Mouse (Mus musculus) neutrophil, adult 65 days (primary cell): Measurements from ENCODE around the gene Taf9. TPM values are rescaled to one million over a fixed set of nuclear protein-coding genes. Genes with fewer than 3 reads are reported as not detected.

Source experiments
- total RNA-seq: library from RNA; stranded (reverse); gene quantifications from 2 replicates; pipeline ENCODE4 v1.2.4, GENCODE M21; 2023

Taf9 gene
- total RNA-seq: 13.3 and 19.4 TPM in 2 replicates

DNA sequence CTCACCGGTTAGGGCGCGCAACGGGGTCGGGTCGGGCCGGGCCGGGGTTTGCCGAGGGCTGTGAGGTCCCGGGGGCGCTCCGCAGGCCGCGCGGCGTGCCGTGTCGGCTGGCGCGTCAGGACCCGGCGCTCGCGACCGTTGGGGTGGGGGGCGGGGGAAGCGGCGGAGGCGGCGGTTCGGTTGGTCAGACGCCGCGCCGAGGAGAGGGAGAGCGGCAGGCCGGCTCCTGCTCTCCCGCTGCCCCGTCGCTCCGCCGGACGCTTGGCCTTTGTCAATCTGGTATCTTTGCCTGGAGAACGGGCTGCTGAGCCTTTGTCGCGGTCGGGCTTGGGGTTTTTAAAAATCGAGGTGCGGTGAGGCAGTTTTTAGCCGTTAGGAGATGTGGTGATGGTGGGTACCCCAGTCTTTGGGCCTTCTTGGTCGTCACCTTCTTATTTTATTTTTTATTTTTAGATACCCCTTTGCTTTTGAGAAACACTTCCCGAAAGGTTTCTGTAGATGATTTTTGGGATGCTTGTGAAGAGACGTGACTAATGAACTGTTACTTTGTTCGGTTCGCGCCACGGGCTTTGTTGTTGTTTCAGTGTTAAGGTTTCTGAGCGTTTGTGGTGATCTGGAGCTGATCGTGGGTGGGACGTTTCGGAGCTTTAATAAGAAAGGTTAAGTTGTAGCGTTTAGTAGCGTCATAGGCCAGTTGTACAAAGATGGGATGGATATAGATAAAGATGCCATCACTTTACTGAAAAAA is at the start of gene Taf9:
Gene Taf9 (plus strand): TSS at position 141 of the 748 bp plus-strand sequence.

DNA sequence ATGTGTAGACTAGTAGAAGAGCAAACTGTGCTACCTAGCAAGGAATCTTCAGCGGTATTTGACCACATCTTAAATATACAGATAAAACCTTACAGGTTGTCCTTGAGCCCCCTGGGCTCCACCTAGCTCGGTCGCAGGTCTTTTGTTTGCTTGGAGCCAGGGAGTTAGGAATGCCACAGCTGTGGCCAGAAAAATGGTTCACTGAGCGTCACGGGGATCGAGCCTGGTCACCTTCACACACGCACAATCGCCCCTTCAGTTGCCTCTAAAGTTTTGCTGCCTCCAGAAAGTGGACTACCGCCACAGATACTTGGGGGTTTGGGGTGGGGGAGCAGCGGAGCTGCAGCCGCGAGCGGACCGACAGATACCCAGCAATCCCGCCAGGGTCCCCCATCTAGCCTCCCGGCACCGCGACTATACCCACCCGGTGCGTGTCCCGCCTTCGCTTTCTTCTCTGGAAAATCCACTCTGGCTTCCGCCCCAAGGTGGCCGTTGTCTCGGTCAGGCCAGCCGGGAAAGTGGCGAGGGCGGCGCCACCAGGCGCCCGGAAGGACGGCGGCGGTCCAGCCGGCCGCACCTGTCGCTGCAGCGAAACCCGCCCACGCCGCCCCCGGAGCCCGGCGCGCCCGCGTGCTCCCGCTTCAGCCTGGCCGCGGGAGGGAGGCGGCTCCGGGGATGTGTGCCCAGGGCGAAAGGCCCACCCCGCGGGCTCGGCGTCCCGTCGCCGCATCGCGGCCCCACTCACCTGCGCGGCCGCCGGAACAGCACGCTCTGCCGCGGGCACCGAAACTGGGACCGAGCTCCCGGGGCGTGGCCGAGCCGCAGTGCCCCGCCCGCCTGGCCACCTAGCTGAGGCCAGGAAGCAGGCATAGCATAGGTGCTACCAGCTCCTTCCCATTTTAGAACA is 34.9 kb upstream of the Taf9 start, which contains the start of gene Marveld2:
Gene Marveld2 (minus strand): TSS at position 791 of the 907 bp plus-strand sequence.

DNA sequence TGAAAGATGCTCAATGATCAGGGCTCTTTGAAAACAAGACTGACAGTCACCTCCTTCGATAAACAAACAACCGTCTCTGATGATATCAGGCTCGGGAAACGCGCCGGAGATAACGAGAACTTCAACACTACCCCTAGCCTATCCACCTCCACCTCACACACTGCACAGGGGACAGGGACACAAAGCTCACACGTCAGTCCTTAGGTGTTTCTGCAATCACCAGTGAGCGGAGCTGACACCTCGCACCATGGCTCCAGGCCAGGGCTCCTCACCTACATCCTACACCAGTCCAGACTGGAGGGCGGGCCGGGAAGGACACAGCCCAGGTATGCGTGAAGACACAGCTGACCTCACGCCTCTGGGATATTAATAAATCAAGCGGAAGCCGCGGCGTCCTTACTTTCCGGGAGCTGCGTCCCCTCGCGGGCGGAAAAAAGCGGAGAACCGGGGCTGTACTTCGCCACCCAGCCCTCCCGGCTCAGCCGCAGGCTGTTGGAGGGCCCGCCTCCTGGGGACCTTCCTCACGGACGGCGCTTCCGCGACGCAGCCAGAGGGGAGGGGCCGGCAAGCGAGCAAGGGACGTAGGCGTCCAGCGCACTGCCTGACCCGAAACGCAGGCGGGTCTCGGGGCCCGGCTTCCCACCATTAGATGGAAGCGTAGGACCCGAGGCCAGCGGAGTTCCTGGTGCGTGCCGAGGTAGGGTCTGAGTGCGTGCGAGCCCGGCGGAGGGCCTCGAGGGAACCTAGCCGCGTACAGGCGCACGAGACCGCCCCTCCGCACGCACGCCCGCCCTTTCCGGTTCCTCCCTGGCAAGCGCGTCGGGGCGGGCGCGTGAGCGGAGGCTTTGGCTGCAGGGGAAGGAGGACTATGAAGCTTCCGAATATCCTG is 585 bp upstream of the Taf9 start, which contains the start of the genes Ak6 and Rad17:
Gene Ak6 (plus strand): TSS at position 430 of the 889 bp plus-strand sequence.
Gene Rad17 (minus strand): TSS at position 502 of the 889 bp plus-strand sequence.

DNA sequence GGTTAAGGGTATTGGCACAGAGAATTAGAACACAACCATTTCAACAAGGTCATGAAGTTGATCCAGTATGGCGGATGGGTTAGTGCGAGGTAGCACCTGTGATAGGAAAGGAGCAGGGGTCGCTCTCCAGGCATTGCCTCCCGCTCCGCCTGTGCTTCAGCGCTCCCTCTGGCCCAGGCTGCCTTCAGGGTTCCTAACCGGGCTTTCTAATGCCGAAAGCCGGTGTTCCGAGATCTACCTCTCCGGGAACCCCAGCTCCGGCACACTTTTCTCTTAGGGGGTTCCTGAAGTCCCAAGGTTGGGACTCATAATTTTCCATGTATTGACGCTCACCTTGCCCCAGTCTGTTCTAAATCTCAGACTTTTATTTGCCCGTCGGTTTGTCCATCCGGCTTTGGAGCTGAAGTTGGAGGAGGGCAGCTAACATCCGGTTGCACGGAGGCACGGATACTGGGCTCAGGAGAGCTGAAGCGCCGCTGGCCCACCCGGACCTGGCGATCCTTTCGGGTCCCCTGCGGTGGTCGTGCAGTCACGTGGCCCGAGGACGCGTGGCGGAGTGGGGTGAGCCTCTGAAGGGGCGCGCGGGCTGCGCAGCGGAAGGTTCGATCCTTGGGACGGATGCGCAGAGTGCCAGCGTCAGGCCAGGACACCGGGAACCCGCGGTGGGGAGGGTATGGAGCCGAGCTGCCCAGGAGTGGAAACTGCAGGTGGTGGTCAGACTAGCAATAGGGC is 18.1 kb downstream of the Taf9 start, which contains the start of gene Ccdc125:
Gene Ccdc125 (plus strand): TSS at position 427 of the 732 bp plus-strand sequence.

Other genes starting within 250 kb of the Taf9 start
- gene Naip1, start 198.7 kb upstream of the Taf9 start, total RNA-seq: 1.2 and 1.5 TPM in 2 replicates
- 10.9 and 13.9 TPM in 2 replicates for gene Gtf2h2, start 159.0 kb upstream of the Taf9 start, total RNA-seq
- not detected in 2 replicates for gene Ocln, start 98.9 kb upstream of the Taf9 start, total RNA-seq
- 0.35 and 0.54 TPM in 2 replicates for gene Marveld2, start 34.6 kb upstream of the Taf9 start, total RNA-seq
- gene Ak6, start 600 bp upstream of the Taf9 start, total RNA-seq: 64.5 and 71.0 TPM in 2 replicates
- 18.0 and 20.8 TPM in 2 replicates for gene Rad17, start 528 bp upstream of the Taf9 start, total RNA-seq
- 43.9 and 53.8 TPM in 2 replicates for gene Ccdc125, start 18.1 kb downstream of the Taf9 start, total RNA-seq
- 20.2 and 20.7 TPM in 2 replicates for gene Cdk7, start 79.4 kb downstream of the Taf9 start, total RNA-seq
- 6.9 and 15.5 TPM in 2 replicates for gene Mrps36, start 93.1 kb downstream of the Taf9 start, total RNA-seq
- gene Cenph, start 124.3 kb downstream of the Taf9 start, total RNA-seq: 7.8 and 9.7 TPM in 2 replicates
- 50.8 and 52.5 TPM in 2 replicates for gene Ccnb1, start 135.0 kb downstream of the Taf9 start, total RNA-seq
- 22.2 and 30.9 TPM in 2 replicates for gene Slc30a5, start 181.8 kb downstream of the Taf9 start, total RNA-seq